Mouse (Mus musculus): ENCODE results near the gene Eci3.

The Eci3 gene

DNA sequence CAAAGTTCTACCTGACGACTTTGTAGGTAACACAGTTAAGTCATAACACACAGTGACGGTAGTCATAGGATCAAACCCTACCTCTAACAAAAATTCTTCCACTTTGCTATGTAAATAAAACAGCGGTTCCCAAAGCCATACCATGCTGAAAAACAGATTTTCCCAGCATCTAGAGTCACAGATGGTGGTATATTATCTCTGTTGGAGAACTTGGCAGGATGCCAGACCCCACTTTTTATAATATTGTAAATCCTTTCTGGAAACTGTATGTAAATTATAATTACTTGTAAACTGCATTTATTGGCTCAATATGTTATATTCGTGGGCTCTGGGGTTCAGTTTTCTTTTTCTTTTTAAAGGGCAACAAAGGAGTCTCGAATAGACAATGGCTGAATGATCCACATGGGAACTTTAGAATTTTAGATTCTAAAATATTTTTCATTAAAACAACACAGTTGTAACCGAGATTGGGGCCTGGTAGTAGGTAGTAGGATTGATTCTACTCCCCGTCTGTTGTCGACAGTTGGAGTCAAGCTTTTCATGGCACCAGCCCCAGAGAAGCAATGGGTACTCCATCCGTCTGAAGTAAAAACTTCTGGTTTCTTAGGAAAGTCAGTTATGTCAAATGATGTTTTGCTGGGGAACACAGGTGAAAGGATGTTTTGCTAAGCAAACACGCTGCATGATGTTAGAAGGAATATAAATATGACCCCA is 28.5 kb downstream of the Eci3 start:
- DNase-seq (ENCODE audit: low spot score), result no peak

DNA sequence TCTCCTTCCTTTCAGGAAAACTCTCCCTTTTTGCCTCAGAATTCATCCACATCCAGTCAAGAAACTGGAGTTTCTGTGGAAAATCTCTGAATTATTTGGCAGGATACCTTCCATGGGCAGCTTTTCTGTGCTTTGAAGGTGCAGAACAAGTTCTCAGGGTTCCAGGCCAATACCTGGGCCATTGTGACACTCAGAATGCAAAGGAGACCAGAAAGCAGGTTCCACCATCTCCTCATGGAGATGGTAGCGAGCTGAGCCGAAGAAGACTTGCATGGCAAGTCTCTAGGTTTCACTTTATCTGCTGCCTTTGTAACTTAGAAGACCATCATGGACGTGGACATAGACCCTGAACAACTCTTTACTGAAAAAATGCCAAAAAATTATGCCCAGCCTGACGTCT is 39.4 kb downstream of the Eci3 start, which contains the start of the genes Fam217a and 4933417A18Rik:
Fam217a (minus strand) TSS at position 101 of the 400 bp plus-strand sequence.
4933417A18Rik (plus strand) TSS at position 200 of the 400 bp plus-strand sequence.
- DNase-seq (ENCODE audit: low spot score), result no peak

DNA sequence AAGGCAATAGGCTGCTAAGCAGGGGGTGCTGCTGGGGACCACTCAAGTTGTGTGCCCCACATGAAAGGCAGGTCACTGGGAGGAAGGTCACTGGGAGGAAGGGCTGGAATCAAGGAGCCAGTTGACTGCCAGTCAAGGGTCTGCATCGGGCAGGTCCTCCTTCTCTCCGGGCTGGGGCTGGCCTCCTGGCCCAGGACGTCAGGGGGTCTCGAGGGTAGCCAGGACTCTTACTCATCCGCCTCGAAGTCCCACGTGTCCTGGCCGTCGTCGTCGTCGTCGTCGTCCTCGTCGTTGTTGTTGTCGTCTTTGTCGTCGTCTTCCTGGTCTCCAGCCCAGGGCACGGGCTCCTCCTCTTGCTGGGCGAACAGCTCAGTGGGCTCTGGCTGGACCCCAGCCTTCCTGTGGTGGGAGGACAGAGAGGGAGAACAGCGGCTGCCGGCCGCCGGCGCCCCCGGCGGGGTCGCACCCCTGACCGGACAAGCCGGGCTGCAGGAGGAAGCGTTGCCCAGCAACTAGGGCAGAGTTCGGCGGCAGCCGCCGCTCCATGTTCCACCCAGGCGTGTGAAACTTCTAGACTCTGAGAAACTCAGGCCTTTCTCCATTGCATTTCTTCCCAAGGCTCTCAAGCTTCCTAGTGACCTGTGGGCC is 47.0 kb downstream of the Eci3 start:
- DNase-seq (ENCODE audit: low spot score), result no peak

DNA sequence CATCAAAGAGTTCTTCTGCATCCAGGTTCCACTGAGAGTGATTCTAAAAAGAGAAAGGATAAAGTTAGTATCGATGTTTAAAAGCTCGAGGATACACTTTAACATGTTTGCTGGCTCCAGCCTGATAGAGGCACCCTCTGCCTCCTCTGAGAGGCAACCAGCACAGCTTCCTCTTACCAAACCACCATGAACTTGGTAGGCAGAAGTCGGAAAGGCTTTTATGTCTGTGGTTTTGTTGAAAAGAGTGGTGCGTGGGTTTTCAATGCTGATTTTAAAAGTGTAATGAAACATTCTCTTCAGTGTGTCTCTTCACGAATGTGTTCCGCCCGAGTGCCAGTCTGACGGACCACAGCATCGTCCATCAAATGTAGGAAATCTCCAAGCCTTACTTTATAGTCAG is 49.0 kb downstream of the Eci3 start:
- no peak for DNase-seq (ENCODE audit: low spot score)
